Mouse (Mus musculus) midbrain, embryonic 12.5 days (tissue): ENCODE measurements at regions not wholly inside any gene's neighbourhood (a gene's known extent, or its start where the extent isn't known, plus 50 kb on each side); places are given as distances from the start of the nearest gene placed in this dataset.

ENCODE experiments used
- ATAC-seq: fragments of 200-750 bp; cut with Nextera tagmentation; 2 replicates; pipeline ENCODE4 v1.8.0; 2017; ENCODE audit warnings: low read depth, moderate TSS enrichment, moderate library complexity; ENCODE audit not compliant: low FRiP score
- H3K27ac ChIP-seq: fragments of 300-500 bp; sonication (generic); replicated peaks from 2 replicates; pipeline ENCODE4 v1.5.1; 2016; ENCODE audit warnings: mild to moderate bottlenecking
- H3K27me3 ChIP-seq: fragments of 300-500 bp; sonication (generic); 2 replicates; pipeline ENCODE4 v1.6.1; 2016; ENCODE audit warnings: mild to moderate bottlenecking
- H3K36me3 ChIP-seq: fragments of 300-500 bp; sonication (generic); 2 replicates; pipeline ENCODE4 v1.6.1; 2016
- H3K4me1 ChIP-seq: fragments of 300-500 bp; sonication (generic); 2 replicates; pipeline ENCODE4 v1.6.1; 2016
- H3K4me2 ChIP-seq: fragments of 300-500 bp; sonication (generic); replicated peaks from 2 replicates; pipeline ENCODE4 v1.6.1; 2016; ENCODE audit warnings: mild to moderate bottlenecking, moderate library complexity
- H3K4me3 ChIP-seq: fragments of 300-500 bp; sonication (generic); 2 replicates; pipeline ENCODE4 v1.5.1; 2016; ENCODE audit warnings: mild to moderate bottlenecking
- H3K9ac ChIP-seq: fragments of 300-500 bp; sonication (generic); replicated peaks from 2 replicates; pipeline ENCODE4 v1.6.1; 2016; ENCODE audit warnings: mild to moderate bottlenecking, moderate library complexity
- H3K9me3 ChIP-seq: fragments of 300-500 bp; sonication (generic); 2 replicates; pipeline ENCODE4 v1.6.1; 2016; ENCODE audit warnings: mild to moderate bottlenecking
- WGBS: fragments of 180-500 bp; shearing (Covaris S2); methylation state at CpG from one replicate; pipeline ENCODE4 v1.1.7; 2016; 5-methylcytosine and 5-hydroxymethylcytosine counted together

GRCm38 (mm10) chr15:27304256-27304655 is 162.2 kb upstream of the Ank start:
- Histone ChIP-seq H3K27ac (no peak overlapping the region), H3K4me1 (no peaks in the 10 kb centered on the region), H3K9me3 (no peaks in the 10 kb centered on the region), H3K36me3 (no peaks in the 10 kb centered on the region), H3K4me3 (no peak overlapping the region), H3K9ac (no peak overlapping the region), H3K4me2 (no peak overlapping the region), H3K27me3 (no peaks in the 10 kb centered on the region)
- ATAC-seq, result peak; percentile 73
- 66% methylated on average over 7 of the region's 7 CpGs for WGBS

- Histone ChIP-seq H3K4me3 (no peak overlapping the region), H3K27ac (no peak overlapping the region), H3K4me1 (no peaks in the 10 kb centered on the region), H3K36me3 (no peaks in the 10 kb centered on the region), H3K9ac (no peak overlapping the region), H3K4me2 (no peak overlapping the region), H3K27me3 (no peaks in the 10 kb centered on the region), H3K9me3 (no peaks in the 10 kb centered on the region)
- 88% methylated on average over 4 of the region's 4 CpGs for WGBS
- no peak for ATAC-seq
These were observed 161.4 kb upstream of the Ank start for GRCm38 (mm10) chr15:27305035-27305434.

- 83% methylated on average over 4 of the region's 4 CpGs for WGBS
These were observed 157.8 kb upstream of the Ank start for GRCm38 (mm10) chr15:27308639-27309038.

GRCm38 (mm10) chr15:27315964-27316745 is 150.3 kb upstream of the Ank start:
- Histone ChIP-seq H3K4me1 (no peaks in the 10 kb centered on the region), H3K4me3 (no peak overlapping the region), H3K4me2 (no peak overlapping the region), H3K36me3 (no peaks in the 10 kb centered on the region), H3K9ac (no peak overlapping the region), H3K9me3 (no peaks in the 10 kb centered on the region), H3K27me3 (no peaks in the 10 kb centered on the region), H3K27ac (no peak overlapping the region)
- WGBS, result 50% methylated on average over 4 of the region's 4 CpGs
- ATAC-seq, result no peak

More at GRCm38 (mm10) chr15:27308639-27309038, 157.8 kb upstream of the Ank start:
- Histone ChIP-seq H3K27me3 (no peaks in the 10 kb centered on the region), H3K9ac (no peak overlapping the region), H3K9me3 (no peaks in the 10 kb centered on the region), H3K4me2 (no peak overlapping the region), H3K4me3 (no peak overlapping the region), H3K36me3 (no peaks in the 10 kb centered on the region), H3K4me1 (no peaks in the 10 kb centered on the region), H3K27ac (no peak overlapping the region)
- ATAC-seq, result no peak

GRCm38 (mm10) chr15:27316746-27317129 is 149.7 kb upstream of the Ank start:
- 84% methylated on average over 1 of the region's 1 CpGs for WGBS
- no peak overlapping the region for H3K4me2 ChIP-seq
- no peaks in the 10 kb centered on the region for H3K9me3 ChIP-seq
- no peak overlapping the region for H3K27ac ChIP-seq
- H3K9ac ChIP-seq, result no peak overlapping the region
- no peaks in the 10 kb centered on the region for H3K4me1 ChIP-seq
- H3K36me3 ChIP-seq, result no peaks in the 10 kb centered on the region
- no peak overlapping the region for H3K4me3 ChIP-seq
- no peak for ATAC-seq
- H3K27me3 ChIP-seq, result no peaks in the 10 kb centered on the region

- no peak overlapping the region for H3K27ac ChIP-seq
- H3K9me3 ChIP-seq, result no peaks in the 10 kb centered on the region
- no peak overlapping the region for H3K4me3 ChIP-seq
- ATAC-seq, result no peak
- H3K36me3 ChIP-seq, result no peaks in the 10 kb centered on the region
- H3K27me3 ChIP-seq, result 0 out of 2 replicates have a peak, but pooled peaks cover 5% of the 10 kb centered on the region
- H3K9ac ChIP-seq, result no peak overlapping the region
- WGBS, result 78% methylated on average over 10 of the region's 10 CpGs
- H3K4me2 ChIP-seq, result no peak overlapping the region
- H3K4me1 ChIP-seq, result no peaks in the 10 kb centered on the region
These were observed 144.4 kb upstream of the Ank start for GRCm38 (mm10) chr15:27321915-27322665.

GRCm38 (mm10) chr15:27325847-27326548 is 140.5 kb upstream of the Ank start:
- no peak overlapping the region; the same call in 1 of the 2 replicates for H3K4me2 ChIP-seq
- ATAC-seq, result peak; percentile 89
- no peak overlapping the region for H3K9ac ChIP-seq
- H3K36me3 ChIP-seq, result no peaks in the 10 kb centered on the region
- 27% methylated on average over 15 of the region's 15 CpGs for WGBS
- H3K4me1 ChIP-seq, result no peaks in the 10 kb centered on the region
- H3K9me3 ChIP-seq, result no peaks in the 10 kb centered on the region
- no peak overlapping the region for H3K4me3 ChIP-seq
- H3K27me3 ChIP-seq, result 0 out of 2 replicates have a peak, but pooled peaks cover 5% of the 10 kb centered on the region
- H3K27ac ChIP-seq, result no peak overlapping the region

- 0 out of 2 replicates have a peak, but pooled peaks cover 5% of the 10 kb centered on the region for H3K27me3 ChIP-seq
- no peaks in the 10 kb centered on the region for H3K36me3 ChIP-seq
- no peaks in the 10 kb centered on the region for H3K4me1 ChIP-seq
- no peak overlapping the region for H3K4me3 ChIP-seq
- WGBS, result 79% methylated on average over 5 of the region's 5 CpGs
- ATAC-seq, result no peak
- no peak overlapping the region for H3K9ac ChIP-seq
- no peak overlapping the region for H3K27ac ChIP-seq
- H3K9me3 ChIP-seq, result no peaks in the 10 kb centered on the region
- no peak overlapping the region for H3K4me2 ChIP-seq
These were observed 140.0 kb upstream of the Ank start for GRCm38 (mm10) chr15:27326549-27326876.

GRCm38 (mm10) chr15:27327744-27328143 is 138.7 kb upstream of the Ank start:
- Histone ChIP-seq H3K9ac (no peak overlapping the region), H3K4me3 (no peak overlapping the region), H3K9me3 (no peaks in the 10 kb centered on the region), H3K4me2 (no peak overlapping the region), H3K4me1 (no peaks in the 10 kb centered on the region), H3K27ac (no peak overlapping the region), H3K27me3 (0 out of 2 replicates have a peak, but pooled peaks cover 5% of the 10 kb centered on the region), H3K36me3 (no peaks in the 10 kb centered on the region)
- WGBS, result 93% methylated on average over 5 of the region's 5 CpGs
- ATAC-seq, result no peak

GRCm38 (mm10) chr15:27328441-27328840 is 138.0 kb upstream of the Ank start:
- WGBS, result 82% methylated on average over 2 of the region's 2 CpGs
- no peak for ATAC-seq
- no peaks in the 10 kb centered on the region for H3K4me1 ChIP-seq
- no peak overlapping the region for H3K27ac ChIP-seq
- H3K27me3 ChIP-seq, result 0 out of 2 replicates have a peak, but pooled peaks cover 5% of the 10 kb centered on the region
- no peaks in the 10 kb centered on the region for H3K9me3 ChIP-seq
- H3K4me3 ChIP-seq, result no peak overlapping the region
- no peak overlapping the region for H3K9ac ChIP-seq
- no peak overlapping the region for H3K4me2 ChIP-seq
- H3K36me3 ChIP-seq, result no peaks in the 10 kb centered on the region

GRCm38 (mm10) chr15:27340070-27340469 is 126.4 kb upstream of the Ank start:
- 70% methylated on average over 4 of the region's 4 CpGs for WGBS
- no peak overlapping the region for H3K9ac ChIP-seq
- H3K27me3 ChIP-seq, result no peaks in the 10 kb centered on the region
- no peak overlapping the region for H3K27ac ChIP-seq
- no peaks in the 10 kb centered on the region for H3K4me1 ChIP-seq
- H3K4me2 ChIP-seq, result no peak overlapping the region
- H3K36me3 ChIP-seq, result no peaks in the 10 kb centered on the region
- no peaks in the 10 kb centered on the region for H3K9me3 ChIP-seq
- ATAC-seq, result no peak
- H3K4me3 ChIP-seq, result no peak overlapping the region

- ATAC-seq, result no peak
- H3K4me2 ChIP-seq, result no peak overlapping the region
- H3K9me3 ChIP-seq, result no peaks in the 10 kb centered on the region
- no peak overlapping the region for H3K27ac ChIP-seq
- H3K27me3 ChIP-seq, result no peaks in the 10 kb centered on the region
- no peak overlapping the region for H3K4me3 ChIP-seq
- no peak overlapping the region for H3K9ac ChIP-seq
- H3K4me1 ChIP-seq, result no peaks in the 10 kb centered on the region
- no peaks in the 10 kb centered on the region for H3K36me3 ChIP-seq
- 85% methylated on average over 5 of the region's 5 CpGs for WGBS
These were observed 124.9 kb upstream of the Ank start for GRCm38 (mm10) chr15:27341518-27341976.
